Mouse (Mus musculus) olfactory bulb, adult 2 months (tissue): ENCODE data around the gene Fam110a.

Experiments used
- CTCF ChIP-seq: fragments of 200-500 bp; IDR thresholded peaks from 2 replicates; pipeline ENCODE4 v1.5.1; 2012; ENCODE audit warnings: low read depth, mild to moderate bottlenecking, low read length, moderate library complexity; ENCODE audit not compliant: insufficient read depth
- POLR2A ChIP-seq: fragments of 200-500 bp; IDR thresholded peaks from 2 replicates; pipeline ENCODE4 v1.6.1; 2012; ENCODE audit warnings: mild to moderate bottlenecking, low read depth, low read length, moderate library complexity; ENCODE audit not compliant: insufficient read depth

DNA sequence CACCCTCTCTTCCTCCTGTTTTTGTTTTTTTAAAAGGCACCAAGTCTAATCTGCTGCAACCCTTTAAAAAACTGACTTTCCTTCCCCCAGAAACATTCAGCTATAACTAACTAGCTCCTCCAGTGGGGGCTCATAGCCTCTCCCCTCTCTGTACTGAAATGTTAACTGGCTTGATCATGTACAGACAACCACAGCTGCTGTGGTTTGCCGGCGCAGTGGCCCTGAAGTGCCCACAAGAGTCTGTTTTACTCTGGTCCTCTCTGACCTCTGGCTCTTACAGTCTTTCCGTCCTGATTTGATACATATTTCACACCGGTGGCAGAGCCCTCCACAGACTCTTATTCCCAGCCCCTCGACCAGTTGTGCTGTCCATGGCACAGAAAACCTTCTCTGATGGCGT lies 1.2 kb upstream of the Fam110a start:
- TF ChIP-seq POLR2A (no peak), CTCF (no peak)
